Mouse (Mus musculus): ENCODE measurements around the gene Ccdc50. TPM values are rescaled to one million over a fixed set of nuclear protein-coding genes. Genes with fewer than 3 reads are reported as not detected.

Gene Ccdc50
- total RNA-seq, 2 experiments from 2014 or later, result 104 to 105 TPM

Other genes starting within 250 kb of the Ccdc50 start
- 1 to 10 TPM in 1 of 2 experiments, under 1 TPM in 1; 0.91 to 1.4 TPM for gene Ostn, start 81.4 kb upstream of the Ccdc50 start, total RNA-seq (2021)
- not detected for gene Uts2b, start 18.6 kb upstream of the Ccdc50 start, total RNA-seq (2021)